Mouse (Mus musculus) duodenum, adult 2 months (tissue): ENCODE measurements around the gene Pla2g4d. TPM values are rescaled to one million over a fixed set of nuclear protein-coding genes. Genes with fewer than 3 reads are reported as not detected.

Experiments used
- polyA plus RNA-seq: library from polyadenylated mRNA; depleted of rRNA; stranded (reverse); fragments of >200 nt; gene quantifications from 2 replicates; pipeline ENCODE4 v1.2.3, GENCODE M21; 2012; ENCODE audit warnings: low replicate concordance; rRNA removed

Gene Pla2g4d
- polyA plus RNA-seq = 0.02 TPM in 1 of 2 replicates, not detected in the other

DNA sequence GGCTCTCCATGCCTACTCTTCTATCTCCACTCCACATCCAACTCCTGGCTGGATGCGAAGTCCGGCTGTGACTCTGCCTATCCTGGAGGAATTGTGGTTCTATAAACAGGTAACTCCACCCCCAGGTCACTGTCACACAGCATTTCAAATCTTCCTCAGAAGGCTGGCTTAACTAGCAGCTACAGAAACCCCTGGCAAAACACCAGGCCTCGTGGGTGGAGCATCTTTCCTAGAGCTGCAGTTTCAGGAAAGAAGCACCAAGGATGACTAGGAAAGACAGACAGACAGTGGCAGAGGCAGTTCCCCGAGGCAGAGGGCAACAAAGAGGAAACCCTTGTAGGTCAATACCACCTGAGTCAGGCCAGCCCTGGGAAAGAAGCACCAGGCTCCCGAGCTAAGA, at the start of gene Pla2g4d:
Gene Pla2g4d (minus strand): TSS at position 203 of the 400 bp plus-strand sequence.

DNA sequence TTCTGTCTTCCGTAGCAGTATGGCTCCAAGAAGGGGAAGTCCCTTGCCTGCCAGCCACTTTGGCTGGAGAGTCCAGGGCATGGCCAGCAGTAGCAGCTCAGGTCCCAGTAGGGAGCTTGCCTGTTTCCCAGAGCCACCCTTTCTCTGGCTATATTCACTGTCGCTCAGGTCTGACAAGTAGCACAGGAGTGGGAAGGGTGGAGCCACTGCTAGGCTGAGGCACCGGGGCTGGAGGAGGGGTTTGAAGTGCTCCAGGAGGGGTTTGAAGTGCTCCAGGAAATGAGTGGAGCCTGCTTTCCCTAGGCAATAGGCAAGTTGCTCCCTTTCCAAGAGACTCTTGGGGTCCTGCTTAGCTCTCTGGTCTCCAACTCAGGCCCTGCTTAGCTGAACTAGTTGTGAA, 25.0 kb upstream of the Pla2g4d start, which contains the start of gene Pla2g4f:
Gene Pla2g4f (minus strand): TSS at position 190 of the 400 bp plus-strand sequence.

DNA sequence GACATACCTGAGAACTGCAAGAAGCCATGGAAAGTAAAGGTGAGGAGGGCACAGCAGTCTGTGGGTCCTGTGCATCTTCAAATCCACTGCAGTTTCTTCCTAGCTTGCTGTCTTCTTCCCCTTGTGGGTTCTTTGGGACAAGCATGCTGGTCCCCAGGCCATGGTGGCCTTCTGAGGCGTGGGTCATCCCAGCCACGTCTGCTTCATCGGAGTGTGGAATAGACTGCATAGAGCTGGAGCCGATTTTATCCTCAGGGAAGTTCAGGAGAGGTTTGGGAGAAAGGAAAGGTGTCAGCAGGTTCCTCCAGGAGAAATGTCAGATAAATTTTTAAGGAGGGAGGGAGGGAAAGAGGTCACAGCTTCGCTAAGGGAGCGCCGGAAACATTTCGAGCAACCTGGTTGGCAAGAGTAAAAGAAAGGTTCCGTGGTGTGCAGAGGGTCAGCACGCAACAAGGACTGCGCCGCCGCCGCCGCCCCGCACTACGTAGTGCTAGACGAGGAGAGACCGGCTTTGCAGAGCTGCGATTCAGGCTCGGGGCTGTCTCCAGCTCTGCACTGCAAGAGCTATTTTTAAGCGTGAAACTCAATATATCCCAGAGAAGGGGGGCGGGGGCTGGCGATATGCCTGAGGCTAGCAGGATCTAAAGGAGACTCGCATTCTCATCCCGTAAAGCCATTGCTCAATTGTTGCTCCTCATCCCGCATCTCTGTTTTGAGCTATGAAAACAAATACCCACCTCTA, 44.1 kb downstream of the Pla2g4d start, which contains the start of gene Pla2g4e:
Gene Pla2g4e (minus strand): TSS at position 657 of the 742 bp plus-strand sequence.

Other genes starting within 250 kb of the Pla2g4d start
- gene Ehd4, start 134.6 kb downstream of the Pla2g4d start, polyA plus RNA-seq = 17.1 and 18.4 TPM in 2 replicates
- gene Pla2g4e, start 43.9 kb downstream of the Pla2g4d start, polyA plus RNA-seq = 0.04 and 0.28 TPM in 2 replicates
- gene Pla2g4f, start 25.0 kb upstream of the Pla2g4d start, polyA plus RNA-seq = 0.12 and 0.19 TPM in 2 replicates
- gene Vps39, start 63.9 kb upstream of the Pla2g4d start, polyA plus RNA-seq = 6.9 and 9.7 TPM in 2 replicates
- gene Ganc, start 114.7 kb upstream of the Pla2g4d start, polyA plus RNA-seq = 3.5 and 6.2 TPM in 2 replicates
- gene Tmem87a, start 114.9 kb upstream of the Pla2g4d start, polyA plus RNA-seq = 2.2 and 2.3 TPM in 2 replicates
- gene Capn3, start 166.8 kb upstream of the Pla2g4d start, polyA plus RNA-seq = 0.47 and 0.62 TPM in 2 replicates